Mouse (Mus musculus) cerebellum, adult 9-11 months (tissue): ENCODE measurements around the gene Sdhaf4.

Experiments
- DNase-seq: peaks from one replicate; pipeline ENCODE4 v3.0.0; 2022

The Sdhaf4 gene

DNA sequence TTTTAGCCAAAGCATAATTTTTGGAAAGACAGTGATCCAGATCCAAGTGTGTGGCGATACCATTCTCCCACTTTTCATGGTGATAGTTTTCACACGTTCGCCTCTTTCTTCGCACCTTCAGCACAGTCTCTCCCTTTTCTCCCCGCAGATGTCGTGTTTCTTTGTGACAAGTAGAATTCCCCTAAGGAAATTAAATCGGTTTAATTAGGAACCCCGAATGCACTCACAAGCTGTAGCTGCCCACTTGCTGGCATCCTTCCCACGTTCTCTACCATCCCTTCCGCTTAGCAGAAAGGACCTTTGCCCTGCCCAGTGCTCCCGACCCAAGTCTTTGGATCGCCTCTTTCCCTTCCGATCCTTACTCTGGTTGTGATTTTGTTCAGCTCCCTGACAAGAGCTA is 51.5 kb downstream of the Sdhaf4 start:
- no peak for DNase-seq

DNA sequence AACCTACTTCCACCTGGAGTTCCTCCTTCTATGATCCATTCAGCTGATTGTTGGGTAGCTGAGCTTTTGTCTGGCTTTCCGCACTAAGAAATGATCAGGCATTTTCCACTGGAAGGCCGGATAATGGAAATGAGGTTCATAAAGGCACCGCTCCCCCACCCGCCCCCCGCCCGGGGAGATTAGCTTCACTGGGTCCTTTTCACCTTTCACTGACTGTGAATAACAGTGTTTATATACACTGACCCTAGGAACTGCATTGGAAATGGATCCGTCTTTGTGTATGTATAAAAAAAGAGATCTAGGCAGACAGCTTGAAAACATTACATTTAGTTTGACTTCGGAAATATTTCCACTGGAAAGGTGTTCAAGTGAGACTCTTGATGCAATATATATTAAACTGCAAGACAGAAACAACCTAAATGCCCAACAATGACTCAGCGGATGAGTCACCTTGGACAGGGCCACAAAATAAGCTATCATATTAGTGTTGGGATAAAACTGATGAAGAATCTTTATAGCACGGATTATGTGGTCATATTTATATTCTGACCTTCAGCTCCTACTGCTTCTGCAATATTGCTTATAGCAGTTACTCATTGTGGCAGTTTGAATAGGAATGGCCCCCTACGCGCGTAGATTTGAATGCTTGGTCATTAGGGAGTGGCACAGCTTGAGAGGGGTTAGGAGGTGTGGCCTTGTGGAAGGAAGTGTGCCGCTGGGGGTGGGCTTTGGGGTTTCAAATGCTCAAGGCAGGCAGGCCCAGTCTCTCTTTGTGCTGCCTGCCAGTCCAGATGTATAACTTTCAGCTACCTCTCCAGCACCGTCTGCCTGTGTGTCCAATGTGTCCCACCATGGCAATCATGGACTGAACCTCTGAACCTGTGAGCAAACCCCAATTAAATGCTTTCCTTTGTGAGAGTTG is 56.4 kb downstream of the Sdhaf4 start:
- no peak for DNase-seq

DNA sequence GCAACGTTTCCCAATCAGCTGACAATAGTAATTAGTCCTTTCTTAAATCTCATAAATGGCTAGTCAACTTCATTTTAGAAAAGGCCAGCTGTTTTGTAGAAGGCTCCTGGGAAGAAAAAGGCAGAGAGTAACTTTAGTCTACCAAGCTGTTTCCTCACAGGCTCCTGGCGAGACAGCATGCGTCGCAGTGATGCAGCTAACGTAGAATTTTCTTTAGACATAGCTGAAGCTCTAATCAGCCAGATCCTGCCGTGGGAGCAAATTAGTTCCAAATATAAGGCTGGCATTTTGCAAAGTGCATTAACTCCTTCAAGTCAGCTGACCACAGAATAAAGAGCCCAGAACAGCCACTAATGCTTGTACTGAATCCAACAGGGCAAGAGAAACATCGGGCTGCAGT is 57.2 kb downstream of the Sdhaf4 start:
- DNase-seq, result no peak
